Comparison of ENCODE assay signal across 17 mouse cellular contexts in the genomic region with DNA sequence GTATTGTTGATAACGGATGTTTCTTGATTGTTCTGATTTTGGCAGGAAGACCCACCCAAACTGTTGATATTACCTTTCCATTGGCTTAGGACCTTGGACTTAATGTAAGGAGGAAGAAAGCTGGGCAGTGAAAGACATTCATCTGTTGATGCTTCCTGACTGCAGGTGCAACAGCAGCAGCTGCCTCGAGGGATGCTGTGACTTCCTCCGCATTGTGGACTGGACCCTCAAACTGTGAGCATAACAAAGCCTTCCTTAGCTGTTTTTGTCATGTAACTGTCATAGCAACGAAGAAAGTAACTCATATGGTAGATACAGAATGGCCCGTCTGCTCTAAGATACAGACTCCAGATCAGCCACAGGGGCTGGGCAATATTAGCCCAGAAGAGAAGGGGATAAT.
"Had no signal": no experiment of that assay in that cellular context is flagged by ENCODE, and none has a peak within 500 bp of the region (broad histone marks: within the 10 kb centered on the region; RNA-seq: fewer than 3 reads in every experiment).

No protein-coding gene starts in this region.

- H3K4me1 ChIP-seq: neural tube, embryonic 12.5 days; neural tube, embryonic 13.5 days; neural tube, embryonic 15.5 days; stomach, embryonic 15.5 days had no signal

- H3K27ac ChIP-seq: neural tube, embryonic 12.5 days; neural tube, embryonic 13.5 days; neural tube, embryonic 15.5 days; stomach, embryonic 15.5 days; stomach, postnatal 0 days had no signal

- H3K4me3 ChIP-seq: neural tube, embryonic 12.5 days; neural tube, embryonic 13.5 days; neural tube, embryonic 15.5 days; stomach, embryonic 15.5 days had no signal

- H3K36me3 ChIP-seq: neural tube, embryonic 12.5 days; neural tube, embryonic 13.5 days; neural tube, embryonic 15.5 days; stomach, embryonic 15.5 days had no signal

- H3K27me3 ChIP-seq: neural tube, embryonic 12.5 days; neural tube, embryonic 13.5 days; neural tube, embryonic 15.5 days; stomach, embryonic 15.5 days had no signal

- H3K9me3 ChIP-seq: neural tube, embryonic 12.5 days; neural tube, embryonic 13.5 days; neural tube, embryonic 15.5 days; stomach, embryonic 15.5 days had no signal

- DNase-seq: retina, postnatal 1 day; right cerebral cortex, adult 18-20 months; right cerebral cortex, postnatal 14 days; right cerebral cortex, postnatal 25 days; right cerebral cortex, postnatal 4 days; spleen, adult 18-20 months; thymus, adult 18-20 months; thymus, adult 2 months; thymus, postnatal 14 days; thymus, postnatal 25 days; thymus, postnatal 36 days; thymus, postnatal 4 days had no signal

- H3K9ac ChIP-seq: neural tube, embryonic 12.5 days; neural tube, embryonic 13.5 days; neural tube, embryonic 15.5 days; stomach, embryonic 15.5 days had no signal
